Mouse (Mus musculus): ENCODE measurements around the gene Jun. TPM values are rescaled to one million over a fixed set of nuclear protein-coding genes. Genes with fewer than 3 reads are reported as not detected.
A peak's percentile ranks its signal among the peaks of the same experiment; 100 is the strongest.

The Jun gene
- total RNA-seq, 1 experiment from 2014 or later = 467 TPM

- no peak for ATAC-seq (replicated peaks in 1 of 2; ENCODE audit: insufficient read depth in 1 of 2, low FRiP score in 2 of 2, low TSS enrichment in 1 of 2, low read depth in 1 of 2, poor library complexity in 2 of 2, severe bottlenecking in 2 of 2)
Observed at GRCm38 (mm10) chr4:95007759-95008158, 44.3 kb downstream of the Jun start.

- ATAC-seq (replicated peaks in 1 of 2; ENCODE audit: insufficient read depth in 1 of 2, low FRiP score in 2 of 2, low TSS enrichment in 1 of 2, low read depth in 1 of 2, poor library complexity in 2 of 2, severe bottlenecking in 2 of 2) = no peak
Observed at GRCm38 (mm10) chr4:95005251-95005830, 46.7 kb downstream of the Jun start.

- ATAC-seq (replicated peaks in 1 of 2; ENCODE audit: insufficient read depth in 1 of 2, low FRiP score in 2 of 2, low TSS enrichment in 1 of 2, low read depth in 1 of 2, poor library complexity in 2 of 2, severe bottlenecking in 2 of 2) = no peak
Observed at GRCm38 (mm10) chr4:95001043-95001775, 50.8 kb downstream of the Jun start.

- no peak for ATAC-seq (replicated peaks in 1 of 2; ENCODE audit: insufficient read depth in 1 of 2, low FRiP score in 2 of 2, low TSS enrichment in 1 of 2, low read depth in 1 of 2, poor library complexity in 2 of 2, severe bottlenecking in 2 of 2)
Observed at GRCm38 (mm10) chr4:95000147-95000546, 51.9 kb downstream of the Jun start.

- ATAC-seq (replicated peaks in 1 of 2; ENCODE audit: insufficient read depth in 1 of 2, low FRiP score in 2 of 2, low TSS enrichment in 1 of 2, low read depth in 1 of 2, poor library complexity in 2 of 2, severe bottlenecking in 2 of 2) = peak; percentile 76 to 80
Observed at GRCm38 (mm10) chr4:94999249-94999648, 52.8 kb downstream of the Jun start.

Other genes with a start within 250 kb of the Jun start
- gene Eqtn, start 123.4 kb downstream of the Jun start, total RNA-seq (2017) = 0.38 TPM in 1 of 2 replicates, not detected in the other
- 64.5 and 68.6 TPM in 2 replicates for gene Mysm1, start 73.1 kb downstream of the Jun start, total RNA-seq (2017)

Measured in hematopoietic stem cell, adult 5-6 weeks (primary cell).